Comparison of ENCODE assay signal across 8 mouse cellular contexts in the genomic region with DNA sequence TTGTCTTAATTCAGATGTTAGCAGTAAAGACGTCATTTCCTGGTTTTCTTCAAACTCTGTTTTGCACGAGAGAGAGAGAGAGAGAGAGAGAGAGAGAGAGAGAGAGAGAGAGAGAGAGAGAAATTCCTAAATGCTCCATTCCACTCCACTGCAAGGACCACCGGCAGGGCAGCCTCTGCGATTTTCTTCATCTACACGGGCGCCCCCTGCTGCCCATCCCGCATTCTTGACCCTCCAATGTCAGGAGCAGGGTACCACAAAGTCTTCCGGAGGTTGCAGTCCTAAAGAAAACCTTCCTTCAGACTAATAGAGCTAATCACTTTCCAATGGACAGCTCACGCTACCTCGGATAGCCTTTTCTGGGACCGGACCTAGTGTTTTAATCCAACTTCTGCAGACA. TPM values are rescaled to one million over a fixed set of nuclear protein-coding genes. Genes with fewer than 3 reads are reported as not detected.
A peak's percentile ranks its signal among the peaks of the same experiment; 100 is the strongest.
DNase-seq lines count a peak whose midpoint lies in the region; ATAC-seq lines count a peak whose summit lies in the region.

No protein-coding gene starts in this region.

- H3K27ac ChIP-seq in embryonic facial prominence, embryonic 12.5 days = peak overlapping the region; percentile 91
- H3K27ac ChIP-seq in heart, embryonic 10.5 days = peak overlapping the region; percentile 94
- peak overlapping the region; percentile 91 for H3K27ac ChIP-seq in kidney, embryonic 14.5 days (ENCODE audit: low read depth, low read length)
- peak overlapping the region; percentile 0; the same call in 1 of the 2 replicates for H3K27ac ChIP-seq in liver, embryonic 11.5 days (ENCODE audit: low read depth, low read length)
- peak overlapping the region; percentile 96 for H3K27ac ChIP-seq in stomach, embryonic 14.5 days (ENCODE audit: low read length)

- peak overlapping the region; percentile 71 for H3K4me3 ChIP-seq in embryonic facial prominence, embryonic 12.5 days
- H3K4me3 ChIP-seq in heart, embryonic 10.5 days = peak overlapping the region; percentile 92
- H3K4me3 ChIP-seq in kidney, embryonic 14.5 days (ENCODE audit: low read length) = peak overlapping the region; percentile 90
- H3K4me3 ChIP-seq in liver, embryonic 11.5 days (ENCODE audit: low read depth, low read length) = peak overlapping the region; percentile 69
- peak overlapping the region; percentile 87 for H3K4me3 ChIP-seq in stomach, embryonic 14.5 days (ENCODE audit: low read depth, low read length)

- DNase-seq in cerebellum, adult 11 months = peak; percentile 10
- DNase-seq in heart, embryonic 10.5 days (ENCODE audit: low spot score) = peak; percentile 92
- DNase-seq in liver, embryonic 11.5 days (ENCODE audit: low spot score) = peak; percentile 79
- DNase-seq in naive thymus-derived CD4-positive, alpha-beta T cell, adult 2 months (ENCODE audit: low read depth) = peak; percentile 26

- no peaks in the 10 kb centered on the region for H3K27me3 ChIP-seq in embryonic facial prominence, embryonic 12.5 days
- H3K27me3 ChIP-seq in heart, embryonic 10.5 days (ENCODE audit: insufficient read depth, poor library complexity, severe bottlenecking) = no peaks in the 10 kb centered on the region
- H3K27me3 ChIP-seq in kidney, embryonic 14.5 days (ENCODE audit: control insufficient read depth, insufficient read depth, low read length) = no peaks in the 10 kb centered on the region
- peaks cover 7% of the 10 kb centered on the region; the same call in 1 of the 2 replicates for H3K27me3 ChIP-seq in liver, embryonic 11.5 days (replicated peaks; ENCODE audit: control insufficient read depth, insufficient read depth, low read length)
- H3K27me3 ChIP-seq in stomach, embryonic 14.5 days (ENCODE audit: control insufficient read depth, insufficient read depth, low read length) = no peaks in the 10 kb centered on the region

- 0 out of 2 replicates have a peak, but pooled peaks cover 2% of the 10 kb centered on the region for H3K36me3 ChIP-seq in embryonic facial prominence, embryonic 12.5 days
- H3K36me3 ChIP-seq in heart, embryonic 10.5 days = peaks cover 13% of the 10 kb centered on the region; the same call in 1 of the 2 replicates
- H3K36me3 ChIP-seq in kidney, embryonic 14.5 days (ENCODE audit: control insufficient read depth, insufficient read depth, low read length) = peaks cover 8% of the 10 kb centered on the region
- H3K36me3 ChIP-seq in liver, embryonic 11.5 days (ENCODE audit: control insufficient read depth, insufficient read depth, low read length) = no peaks in the 10 kb centered on the region
- no peaks in the 10 kb centered on the region for H3K36me3 ChIP-seq in stomach, embryonic 14.5 days (ENCODE audit: control insufficient read depth, insufficient read depth, low read length)

- peak overlapping the region; percentile 72 for H3K4me2 ChIP-seq in embryonic facial prominence, embryonic 12.5 days (replicated peaks)
- peak overlapping the region; percentile 70 for H3K4me2 ChIP-seq in kidney, embryonic 14.5 days (replicated peaks; ENCODE audit: low read depth, low read length)
- peak overlapping the region; percentile 96 for H3K4me2 ChIP-seq in liver, embryonic 11.5 days
- peak overlapping the region; percentile 88 for H3K4me2 ChIP-seq in stomach, embryonic 14.5 days (replicated peaks; ENCODE audit: low read depth, low read length)

- H3K9me3 ChIP-seq in embryonic facial prominence, embryonic 12.5 days = no peaks in the 10 kb centered on the region
- H3K9me3 ChIP-seq in heart, embryonic 10.5 days = no peaks in the 10 kb centered on the region
- H3K9me3 ChIP-seq in kidney, embryonic 14.5 days (ENCODE audit: control insufficient read depth, low read length) = no peaks in the 10 kb centered on the region
- no peaks in the 10 kb centered on the region for H3K9me3 ChIP-seq in liver, embryonic 11.5 days (ENCODE audit: control insufficient read depth, low read length)
- H3K9me3 ChIP-seq in stomach, embryonic 14.5 days (ENCODE audit: control insufficient read depth, low read depth, low read length) = no peaks in the 10 kb centered on the region

- no peak for ATAC-seq in cerebellum, adult (ENCODE audit: insufficient number of reproducible peaks, low FRiP score, low TSS enrichment)
- peak; percentile 79 for ATAC-seq in embryonic facial prominence, embryonic 12.5 days (ENCODE audit: insufficient number of reproducible peaks, insufficient read depth, low FRiP score, low TSS enrichment)
- peak; percentile 87 for ATAC-seq in kidney, embryonic 14.5 days (ENCODE audit: low FRiP score, low TSS enrichment)
- peak; percentile 63 for ATAC-seq in liver, embryonic 11.5 days (replicated peaks; ENCODE audit: low FRiP score)
- peak; percentile 83 for ATAC-seq in stomach, embryonic 14.5 days (ENCODE audit: insufficient number of reproducible peaks, insufficient read depth, low FRiP score, low read depth)

- H3K4me1 ChIP-seq in embryonic facial prominence, embryonic 12.5 days = peaks cover 13% of the 10 kb centered on the region
- peaks cover 33% of the 10 kb centered on the region for H3K4me1 ChIP-seq in heart, embryonic 10.5 days
- peaks cover 11% of the 10 kb centered on the region for H3K4me1 ChIP-seq in kidney, embryonic 14.5 days (ENCODE audit: control insufficient read depth, insufficient read depth, low read length)
- peaks cover 3% of the 10 kb centered on the region for H3K4me1 ChIP-seq in liver, embryonic 11.5 days (replicated peaks; ENCODE audit: control insufficient read depth, insufficient read depth, low read length)
- peaks cover 7% of the 10 kb centered on the region; the same call in 1 of the 2 replicates for H3K4me1 ChIP-seq in stomach, embryonic 14.5 days (ENCODE audit: control insufficient read depth, insufficient read depth, low read length)

- 0 out of 2 replicates have a peak overlapping the region, but pooled peaks have one; percentile 71 for H3K9ac ChIP-seq in embryonic facial prominence, embryonic 12.5 days
- H3K9ac ChIP-seq in kidney, embryonic 14.5 days (ENCODE audit: low read depth, low read length) = peak overlapping the region; percentile 91
- 0 out of 2 replicates have a peak overlapping the region, but pooled peaks have one; percentile 28 for H3K9ac ChIP-seq in liver, embryonic 11.5 days (ENCODE audit: low read depth, low read length)
- H3K9ac ChIP-seq in stomach, embryonic 14.5 days (replicated peaks; ENCODE audit: low read depth, low read length) = peak overlapping the region; percentile 81

- WGBS in embryonic facial prominence, embryonic 12.5 days = 1% methylated on average over 11 of the region's 11 CpGs
- under 1% methylated on average over 11 of the region's 11 CpGs for WGBS in heart, embryonic 10.5 days
- under 1% methylated on average over 11 of the region's 11 CpGs for WGBS in kidney, embryonic 14.5 days
- under 1% methylated on average over 11 of the region's 11 CpGs for WGBS in liver, embryonic 11.5 days
- WGBS in stomach, embryonic 14.5 days = under 1% methylated on average over 11 of the region's 11 CpGs

RNA-seq across cellular contexts. Expression of a gene that starts 0.5 kb away (rescaled TPM):
- polyA plus RNA-seq in embryonic facial prominence, embryonic 12.5 days (2016; fragmentation: Nextera tagmentation; extraction: Ambion mirVana) = 34.9 and 36.7 TPM in 2 replicates
- 29.7 and 34.2 TPM in 2 replicates for polyA plus RNA-seq in heart, embryonic 10.5 days (2016; fragmentation: Nextera tagmentation; extraction: Ambion mirVana)
- 35.2 and 54.7 TPM in 2 replicates for polyA plus RNA-seq in kidney, embryonic 14.5 days (2014; fragmentation: Nextera tagmentation; extraction: Ambion mirVana)
- polyA plus RNA-seq in liver, embryonic 11.5 days (2014; fragmentation: Nextera tagmentation; extraction: Ambion mirVana) = 14.2 and 15.6 TPM in 2 replicates
- 49.3 and 49.4 TPM in 2 replicates for polyA plus RNA-seq in stomach, embryonic 14.5 days (2014; fragmentation: Nextera tagmentation; extraction: Ambion mirVana)

Comparison
In these comparisons a context has a peak if more than half of its experiments do, and no peak if none do; other contexts are left out.
1. DNase-seq: peak in every context shown above with its lines; median percentile 92 in heart, embryonic 10.5 days; 79 in liver, embryonic 11.5 days; 26 in naive thymus-derived CD4-positive, alpha-beta T cell, adult 2 months; 10 in cerebellum, adult 11 months.
2. H3K27ac ChIP-seq: peak in every context shown above with its lines; median percentile 96 in stomach, embryonic 14.5 days; 94 in heart, embryonic 10.5 days; 91 in embryonic facial prominence, embryonic 12.5 days; 91 in kidney, embryonic 14.5 days; 0 in liver, embryonic 11.5 days.
3. H3K9ac ChIP-seq: peak in every context shown above with its lines; median percentile 91 in kidney, embryonic 14.5 days; 81 in stomach, embryonic 14.5 days; 71 in embryonic facial prominence, embryonic 12.5 days; 28 in liver, embryonic 11.5 days.